Mouse (Mus musculus) forebrain, embryonic 16.5 days (tissue): ENCODE measurements around the gene Spink2. TPM values are rescaled to one million over a fixed set of nuclear protein-coding genes. Genes with fewer than 3 reads are reported as not detected.

Experiments
- ATAC-seq: fragments of 200-750 bp; cut with Nextera tagmentation; 2 replicates; pipeline ENCODE4 v1.8.0; 2017; ENCODE audit warnings: mild to moderate bottlenecking, moderate library complexity
- H3K27ac ChIP-seq: fragments of 300-500 bp; sonication (generic); 2 replicates; pipeline ENCODE4 v1.5.1; 2014; ENCODE audit warnings: low read length, control low read depth
- H3K27me3 ChIP-seq: fragments of 300-500 bp; sonication (generic); replicated peaks from 2 replicates; pipeline ENCODE4 v1.6.1; 2014; ENCODE audit warnings: low read length; ENCODE audit not compliant: control insufficient read depth, insufficient read depth
- H3K36me3 ChIP-seq: fragments of 300-500 bp; sonication (generic); 2 replicates; pipeline ENCODE4 v1.6.1; 2014; ENCODE audit not compliant: control insufficient read depth, insufficient read depth
- H3K4me1 ChIP-seq: fragments of 300-500 bp; sonication (generic); replicated peaks from 2 replicates; pipeline ENCODE4 v1.6.1; 2014; ENCODE audit warnings: low read length; ENCODE audit not compliant: control insufficient read depth, insufficient read depth
- H3K4me2 ChIP-seq: fragments of 300-500 bp; sonication (generic); 2 replicates; pipeline ENCODE4 v1.6.1; 2014; ENCODE audit warnings: mild to moderate bottlenecking, low read length, control low read depth
- H3K4me3 ChIP-seq: fragments of 300-500 bp; sonication (generic); replicated peaks from 2 replicates; pipeline ENCODE4 v1.5.1; 2014; ENCODE audit warnings: mild to moderate bottlenecking, low read length, control low read depth
- H3K9ac ChIP-seq: fragments of 300-500 bp; sonication (generic); replicated peaks from 2 replicates; pipeline ENCODE4 v1.6.1; 2014; ENCODE audit warnings: low read depth, low read length, control low read depth
- H3K9me3 ChIP-seq: fragments of 300-500 bp; sonication (generic); 2 replicates; pipeline ENCODE4 v1.6.1; 2016; ENCODE audit warnings: low read length; ENCODE audit not compliant: control insufficient read depth
- WGBS: fragments of 180-500 bp; shearing (Covaris S2); extraction: QIAGEN DNeasy Blood & Tissue Kit; methylation state at CpG from one replicate; pipeline ENCODE4 v1.1.7; 2014; 5-methylcytosine and 5-hydroxymethylcytosine counted together
- polyA plus RNA-seq: library from polyadenylated mRNA; unstranded; fragments of >200 nt; fragmentation: Nextera tagmentation; extraction: Ambion mirVana; gene quantifications from 2 replicates; pipeline ENCODE4 v1.2.1, GENCODE M21; 2015

Spink2 gene
- polyA plus RNA-seq: 0.35 and 0.61 TPM in 2 replicates

GRCm38 (mm10) chr5:77211236-77211635, at the start of gene Spink2:
TSS of gene Spink2 (minus strand) at chr5:77211471.
- Histone ChIP-seq H3K27me3 (no peaks in the 10 kb centered on the region), H3K4me3 (peak within 1 kb of the TSS; percentile 23), H3K27ac (no peak within 1 kb of the TSS), H3K9ac (0 out of 2 replicates have a peak within 1 kb of the TSS, but pooled peaks have one; percentile 9), H3K4me1 (peaks cover 6% of the 10 kb centered on the region; the same call in 1 of the 2 replicates), H3K9me3 (no peaks in the 10 kb centered on the region), H3K4me2 (peak within 1 kb of the TSS; percentile 49), H3K36me3 (no peaks in the 10 kb centered on the region)
- WGBS: 6% methylated on average over 18 of the region's 18 CpGs
- ATAC-seq: 0 out of 2 replicates have a peak, but pooled peaks have one; percentile 31

DNA sequence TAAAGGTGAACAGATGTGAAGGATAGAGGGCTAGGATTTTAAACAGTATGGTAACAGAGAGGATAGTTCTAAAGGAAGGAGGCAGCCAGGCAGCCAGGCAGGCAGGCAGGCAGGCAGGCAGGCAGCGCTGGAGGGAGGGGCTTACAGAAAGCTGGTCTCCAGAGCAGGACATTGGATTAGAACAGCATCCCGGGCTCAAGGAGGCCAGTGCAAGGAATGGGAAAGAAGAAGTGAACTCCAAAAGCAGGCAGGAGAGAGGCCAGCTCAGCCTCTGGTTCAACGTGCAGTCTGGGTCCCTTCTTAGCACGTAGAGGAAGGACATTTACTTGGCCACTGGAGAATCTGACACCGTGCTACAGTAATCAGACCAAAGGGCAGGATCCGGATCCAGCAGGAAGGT, 48.9 kb upstream of the Spink2 start:
- no peak overlapping the region for H3K9ac ChIP-seq
- H3K4me2 ChIP-seq: no peak overlapping the region
- H3K27me3 ChIP-seq: no peaks in the 10 kb centered on the region
- H3K27ac ChIP-seq: no peak overlapping the region
- H3K9me3 ChIP-seq: no peaks in the 10 kb centered on the region
- H3K4me1 ChIP-seq: peaks cover 3% of the 10 kb centered on the region; the same call in 1 of the 2 replicates
- H3K36me3 ChIP-seq: no peaks in the 10 kb centered on the region
- H3K4me3 ChIP-seq: no peak overlapping the region
- 59% methylated on average over 6 of the region's 6 CpGs for WGBS
- ATAC-seq: no peak

GRCm38 (mm10) chr5:77259315-77259714, 48.0 kb upstream of the Spink2 start:
- Histone ChIP-seq H3K4me1 (no peaks in the 10 kb centered on the region), H3K9me3 (no peaks in the 10 kb centered on the region), H3K9ac (no peak overlapping the region), H3K27me3 (no peaks in the 10 kb centered on the region), H3K27ac (no peak overlapping the region), H3K4me3 (no peak overlapping the region), H3K4me2 (no peak overlapping the region), H3K36me3 (no peaks in the 10 kb centered on the region)
- no peak for ATAC-seq

DNA sequence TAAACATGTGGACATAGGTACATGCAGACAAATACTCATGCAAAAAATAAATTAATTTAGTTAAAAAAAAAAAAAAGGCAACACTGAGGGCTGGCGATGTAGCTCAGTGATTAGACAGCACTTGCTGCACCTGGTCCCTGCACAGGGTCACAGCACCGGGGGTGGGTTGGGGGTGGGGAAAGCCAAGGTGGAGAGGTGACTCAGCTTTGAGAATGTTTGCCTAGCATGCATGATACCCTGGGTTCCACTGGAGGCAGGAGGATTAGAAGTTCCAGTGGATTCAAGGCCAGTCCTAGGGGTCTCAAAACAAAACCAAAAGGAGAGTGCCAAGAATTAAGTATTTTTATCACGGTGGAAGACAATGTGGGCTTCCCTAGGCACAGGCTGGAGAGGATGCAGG, 46.3 kb upstream of the Spink2 start:
- no peaks in the 10 kb centered on the region for H3K4me1 ChIP-seq
- no peak overlapping the region for H3K9ac ChIP-seq
- 76% methylated on average over 3 of the region's 3 CpGs for WGBS
- no peak for ATAC-seq
- no peak overlapping the region for H3K4me3 ChIP-seq
- no peaks in the 10 kb centered on the region for H3K9me3 ChIP-seq
- H3K36me3 ChIP-seq: no peaks in the 10 kb centered on the region
- H3K27me3 ChIP-seq: no peaks in the 10 kb centered on the region
- no peak overlapping the region for H3K27ac ChIP-seq
- no peak overlapping the region for H3K4me2 ChIP-seq

GRCm38 (mm10) chr5:77254402-77254801, 43.1 kb upstream of the Spink2 start:
- H3K4me3 ChIP-seq: no peak overlapping the region
- H3K9ac ChIP-seq: no peak overlapping the region
- H3K9me3 ChIP-seq: no peaks in the 10 kb centered on the region
- H3K4me1 ChIP-seq: no peaks in the 10 kb centered on the region
- H3K27ac ChIP-seq: no peak overlapping the region
- no peaks in the 10 kb centered on the region for H3K36me3 ChIP-seq
- no peak for ATAC-seq
- H3K4me2 ChIP-seq: no peak overlapping the region
- H3K27me3 ChIP-seq: no peaks in the 10 kb centered on the region
- WGBS: 71% methylated on average over 3 of the region's 3 CpGs

GRCm38 (mm10) chr5:77253154-77253553, 41.9 kb upstream of the Spink2 start:
- Histone ChIP-seq H3K27ac (no peak overlapping the region), H3K4me2 (no peak overlapping the region), H3K4me1 (no peaks in the 10 kb centered on the region), H3K9me3 (no peaks in the 10 kb centered on the region), H3K9ac (no peak overlapping the region), H3K27me3 (no peaks in the 10 kb centered on the region), H3K4me3 (no peak overlapping the region), H3K36me3 (no peaks in the 10 kb centered on the region)
- no peak for ATAC-seq
- WGBS: 79% methylated on average over 1 of the region's 1 CpGs

DNA sequence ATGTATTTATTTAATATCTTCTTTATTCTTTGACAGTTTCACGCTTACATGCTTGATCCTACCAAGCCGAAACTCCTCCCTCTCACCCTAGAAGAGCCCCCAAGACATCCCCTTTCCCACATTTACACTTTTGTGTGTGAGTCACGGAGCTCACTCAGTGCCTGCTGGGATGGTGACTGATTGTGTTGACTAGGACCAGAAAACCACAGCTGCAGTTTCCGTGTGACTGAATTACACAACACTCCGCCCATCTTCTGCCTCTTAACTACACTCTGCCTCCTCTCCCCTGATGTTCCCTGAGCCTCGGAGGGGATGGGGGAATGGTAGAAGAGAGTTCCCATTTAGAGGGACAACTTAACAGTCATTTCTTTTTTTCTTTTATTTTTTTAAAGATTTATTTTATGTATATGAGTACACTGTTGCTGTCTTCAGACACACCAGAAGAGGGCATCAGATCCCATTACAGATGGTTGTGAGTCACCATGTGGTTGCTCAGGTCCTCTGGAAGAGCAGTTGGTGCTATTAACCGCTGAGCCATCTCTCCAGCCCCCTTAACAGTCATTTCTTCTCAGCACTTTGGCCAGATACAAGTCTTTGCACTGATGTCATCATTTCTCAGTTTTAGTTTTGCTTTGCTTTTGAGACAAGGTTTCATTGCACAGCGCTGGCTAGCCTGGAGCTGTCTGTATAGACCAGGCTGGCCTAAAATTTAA, 41.0 kb upstream of the Spink2 start:
- H3K9ac ChIP-seq: no peak overlapping the region
- no peak overlapping the region for H3K27ac ChIP-seq
- WGBS: 66% methylated on average over 8 of the region's 8 CpGs

DNA sequence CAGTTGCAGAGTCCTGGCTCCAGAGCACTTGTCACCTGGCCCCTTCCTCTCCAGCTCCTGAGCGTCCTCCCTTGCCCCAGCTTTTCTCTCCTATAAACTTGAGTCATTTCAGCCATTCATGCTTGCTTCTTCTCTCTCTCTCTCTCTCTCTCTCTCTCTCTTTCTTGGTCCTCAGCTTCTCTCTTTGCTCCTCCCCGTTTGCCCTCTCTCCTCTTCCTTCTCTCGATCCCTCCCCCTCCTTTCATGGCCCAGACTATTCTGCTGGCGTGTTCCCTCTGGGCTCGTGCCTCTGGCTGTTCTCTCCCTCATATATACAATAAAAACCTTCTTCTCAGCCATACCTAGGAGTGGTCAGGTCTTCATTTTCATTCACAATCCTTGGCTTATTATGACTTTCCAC, 40.4 kb upstream of the Spink2 start:
- Histone ChIP-seq H3K27me3 (no peaks in the 10 kb centered on the region), H3K4me2 (no peak overlapping the region), H3K4me1 (no peaks in the 10 kb centered on the region), H3K4me3 (no peak overlapping the region), H3K9me3 (no peaks in the 10 kb centered on the region), H3K27ac (no peak overlapping the region), H3K9ac (no peak overlapping the region), H3K36me3 (no peaks in the 10 kb centered on the region)
- ATAC-seq: no peak
- WGBS: 31% methylated on average over 5 of the region's 5 CpGs

More for the DNA sequence above, 41.0 kb upstream of the Spink2 start:
- no peaks in the 10 kb centered on the region for H3K27me3 ChIP-seq
- no peaks in the 10 kb centered on the region for H3K36me3 ChIP-seq
- no peak overlapping the region for H3K4me2 ChIP-seq
- H3K4me3 ChIP-seq: no peak overlapping the region
- H3K4me1 ChIP-seq: no peaks in the 10 kb centered on the region
- ATAC-seq: no peak
- H3K9me3 ChIP-seq: no peaks in the 10 kb centered on the region

DNA sequence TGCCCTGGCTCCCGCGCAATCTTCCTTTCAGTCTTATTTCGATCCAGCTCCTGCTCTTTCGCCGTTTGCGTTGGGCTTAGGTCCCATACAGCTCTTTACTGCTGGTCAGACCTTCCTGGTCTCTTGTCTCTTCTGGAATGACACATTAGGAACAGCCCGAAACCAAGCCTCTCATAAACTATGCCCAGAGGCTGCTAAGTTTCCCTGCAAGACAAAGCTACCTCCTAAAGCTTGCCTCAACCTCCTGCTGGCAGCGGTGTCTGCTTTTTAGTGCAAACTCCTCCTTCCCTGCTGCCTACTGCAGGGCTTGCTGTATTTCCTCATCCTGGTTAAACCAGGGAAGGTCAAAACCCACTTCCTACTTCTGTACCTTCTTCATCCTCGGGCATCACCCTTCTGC, 38.8 kb upstream of the Spink2 start:
- Histone ChIP-seq H3K36me3 (no peaks in the 10 kb centered on the region), H3K4me3 (no peak overlapping the region), H3K9me3 (no peaks in the 10 kb centered on the region), H3K27me3 (no peaks in the 10 kb centered on the region), H3K4me1 (peaks cover 9% of the 10 kb centered on the region), H3K9ac (no peak overlapping the region), H3K27ac (no peak overlapping the region), H3K4me2 (no peak overlapping the region)
- ATAC-seq: no peak
- WGBS: 70% methylated on average over 9 of the region's 9 CpGs
